Mouse (Mus musculus) heart, postnatal 10 days (tissue): Measurements from ENCODE around the gene Nmnat3. TPM values are rescaled to one million over a fixed set of nuclear protein-coding genes. Genes with fewer than 3 reads are reported as not detected.

ENCODE experiments used
- DNase-seq, 2 experiments: peaks; one replicate each; pipeline ENCODE4 v3.0.0; 2021
- intact Hi-C: fragments of 180-260 bp; cut with DNase I; formaldehyde crosslinking; loops from one replicate; pipeline ENCODE4 v1.15.1; 2025
- total RNA-seq, 2 experiments: library from RNA; stranded (reverse); gene quantifications; 2 replicates each; pipeline ENCODE4 v1.2.3; 2021

The Nmnat3 gene
- total RNA-seq, 2 experiments from 2014 or later = 11.2 to 12.8 TPM

DNA sequence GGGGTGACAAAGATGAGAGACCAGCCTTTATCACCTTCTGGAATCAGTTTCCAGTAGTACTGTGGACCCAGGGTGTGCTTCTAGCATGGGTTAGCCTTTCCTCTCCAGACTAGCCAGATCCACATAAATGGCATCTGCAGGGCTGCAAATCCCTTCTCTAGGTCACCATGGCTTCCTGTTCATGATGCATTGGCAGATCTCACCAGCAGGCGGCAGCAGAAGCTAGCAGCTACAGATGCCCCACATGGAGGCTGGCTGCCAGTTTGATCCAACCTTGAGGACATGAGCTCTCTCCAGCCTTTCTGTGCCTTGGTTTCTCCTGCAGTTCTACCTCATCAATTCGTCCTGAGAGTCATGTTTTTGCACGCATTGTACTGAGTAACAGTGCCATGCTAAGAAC, 121.9 kb downstream of the Nmnat3 start:
- intact Hi-C loops = loop anchor here (2.0 kb wide), 1 partner anchor 130 kb away; no protein-coding TSS in a partner anchor
- DNase-seq = peak; percentile 72 to 78

GRCm38 (mm10) chr9:98415427-98415826, 128.2 kb downstream of the Nmnat3 start:
- intact Hi-C loops = no loop called here

GRCm38 (mm10) chr9:98417919-98418318, 130.7 kb downstream of the Nmnat3 start:
- intact Hi-C loops = loop anchor here (1.0 kb wide), 1 partner anchor 120 kb away; no protein-coding TSS in a partner anchor
- peak; percentile 51 to 55 for DNase-seq

More at GRCm38 (mm10) chr9:98415427-98415826, 128.2 kb downstream of the Nmnat3 start:
- no peak for DNase-seq

DNA sequence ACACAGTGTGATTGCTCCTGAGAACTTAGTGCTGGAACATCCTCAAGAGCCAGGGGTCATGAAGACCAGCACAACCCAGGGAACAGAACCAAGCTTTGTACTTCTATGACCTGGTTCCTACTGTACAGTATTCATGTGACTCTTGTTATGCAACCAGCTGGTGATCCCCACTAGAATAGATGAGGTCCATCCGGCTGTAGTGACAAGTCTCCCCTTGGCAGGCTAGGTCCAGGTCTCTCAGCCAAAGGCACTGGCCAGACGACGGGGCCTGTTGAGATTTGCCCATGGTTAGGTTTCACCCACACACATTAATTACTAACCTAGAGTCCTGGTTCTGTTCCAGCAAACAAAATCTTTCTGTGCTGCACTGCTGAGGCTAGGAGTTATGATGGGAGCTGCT, 131.1 kb downstream of the Nmnat3 start:
- no peak for DNase-seq
- intact Hi-C loops = loop anchor here (1.0 kb wide), 1 partner anchor 120 kb away; no protein-coding TSS in a partner anchor

- intact Hi-C loops = no loop called here
- no peak for DNase-seq
Observed at GRCm38 (mm10) chr9:98420666-98421065, 133.4 kb downstream of the Nmnat3 start.

DNA sequence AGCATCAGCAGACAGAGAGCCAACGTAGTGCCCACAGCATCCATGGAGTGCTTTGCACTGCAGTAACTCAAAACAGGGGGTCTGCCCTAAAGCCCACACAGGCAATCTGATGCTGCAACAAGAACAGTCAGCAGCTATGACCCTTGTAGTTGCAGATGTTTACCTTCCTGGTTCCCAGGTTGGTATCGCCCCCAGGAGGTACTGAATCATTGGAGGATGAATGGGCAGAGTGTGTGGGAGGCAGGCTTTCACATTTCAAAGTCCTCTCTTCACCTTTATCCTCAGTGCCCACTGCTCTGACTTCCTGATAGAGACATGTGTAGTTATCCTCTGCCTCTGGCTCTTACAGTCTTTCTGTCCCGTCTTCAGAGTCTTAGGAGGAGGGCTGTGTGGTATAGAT, 134.7 kb downstream of the Nmnat3 start:
- intact Hi-C loops = no loop called here
- no peak for DNase-seq

DNA sequence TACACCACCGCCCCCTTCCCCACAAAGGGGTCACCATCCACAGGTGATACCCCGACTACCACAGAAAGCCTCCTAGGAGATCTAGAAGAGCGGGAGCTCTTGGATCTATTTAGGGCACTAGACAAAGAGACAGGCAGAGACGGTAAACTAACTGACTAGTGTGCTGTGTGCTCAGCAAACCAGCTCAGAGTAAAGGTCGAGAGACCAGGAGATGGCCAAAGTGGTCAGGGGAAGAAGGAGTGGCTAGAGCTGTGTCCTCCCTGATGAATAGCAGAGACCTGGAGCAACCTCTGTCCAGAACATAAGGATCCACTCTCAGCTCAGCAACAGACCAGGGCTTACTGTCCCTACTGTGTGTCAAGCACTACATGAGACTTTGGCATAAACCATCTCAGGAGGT, 135.4 kb downstream of the Nmnat3 start, which contains the start of gene Rbp1:
Gene Rbp1, plus strand, starts transcription at position 306 of the 400 bp plus-strand sequence.
- intact Hi-C loops = no loop called here
- no peak for DNase-seq

DNA sequence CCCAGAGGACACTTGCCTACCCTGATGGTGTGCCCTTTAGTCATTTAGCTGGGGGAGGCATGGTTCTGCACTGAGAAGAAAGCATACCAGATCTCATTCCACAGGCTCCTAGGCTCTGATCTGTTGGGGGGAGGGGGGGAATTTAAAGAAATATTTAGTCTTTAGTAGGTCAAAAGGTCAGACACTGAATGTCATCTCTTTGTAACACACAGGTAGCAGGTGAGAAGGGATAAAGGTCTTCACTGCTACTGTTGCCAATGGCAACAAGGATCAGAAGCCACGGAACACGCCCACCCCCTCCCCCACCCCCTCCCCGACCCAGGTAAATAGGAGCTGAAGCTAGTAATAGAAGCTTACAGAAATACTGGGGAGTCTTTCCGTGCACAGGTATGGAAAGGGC, 136.5 kb downstream of the Nmnat3 start:
- intact Hi-C loops = no loop called here
- DNase-seq = no peak

DNA sequence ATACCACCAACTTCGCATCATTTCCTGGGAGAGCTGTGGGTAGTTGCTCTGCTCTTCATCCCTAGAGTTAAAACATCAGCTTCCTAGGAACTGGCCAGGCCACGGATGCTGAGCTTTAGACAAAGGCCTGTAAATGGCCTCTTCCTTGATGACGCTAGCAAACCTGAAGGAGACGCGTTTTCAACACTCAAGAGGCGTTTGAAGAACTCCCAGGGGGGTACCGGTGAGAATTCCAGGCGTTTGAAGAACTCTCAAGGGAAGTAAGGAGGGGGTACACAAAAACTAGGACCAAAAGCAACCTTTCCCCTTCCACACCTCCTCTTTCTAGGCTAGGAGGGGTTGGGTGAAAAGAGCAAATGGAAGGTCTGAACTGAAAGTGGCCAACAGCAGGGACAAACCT, 137.1 kb downstream of the Nmnat3 start:
- no peak for DNase-seq
- intact Hi-C loops = no loop called here

DNA sequence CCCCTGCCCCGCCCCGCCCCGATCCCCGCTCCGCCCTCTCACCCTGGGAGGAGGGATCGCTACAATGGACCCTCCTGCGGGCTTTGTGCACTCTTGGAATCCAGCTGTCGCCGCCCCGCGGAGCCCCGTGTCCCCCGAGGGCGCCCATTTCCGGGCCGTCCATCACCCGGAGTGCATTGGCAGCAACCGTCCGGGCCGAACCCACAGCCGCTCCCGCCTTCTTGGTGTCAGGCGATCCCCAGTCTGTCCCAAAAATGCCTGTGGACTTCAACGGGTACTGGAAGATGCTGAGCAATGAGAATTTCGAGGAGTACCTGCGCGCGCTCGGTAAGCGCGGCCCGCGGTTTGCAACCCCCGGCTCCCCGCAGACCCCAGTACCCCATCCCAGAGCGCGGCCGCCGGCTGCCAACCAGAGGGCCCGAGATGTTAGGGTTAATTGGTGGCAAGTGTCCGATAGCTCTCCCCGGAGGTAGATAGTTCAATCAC, 137.5 kb downstream of the Nmnat3 start:
- DNase-seq = peak; percentile 54 to 69
- intact Hi-C loops = no loop called here

DNA sequence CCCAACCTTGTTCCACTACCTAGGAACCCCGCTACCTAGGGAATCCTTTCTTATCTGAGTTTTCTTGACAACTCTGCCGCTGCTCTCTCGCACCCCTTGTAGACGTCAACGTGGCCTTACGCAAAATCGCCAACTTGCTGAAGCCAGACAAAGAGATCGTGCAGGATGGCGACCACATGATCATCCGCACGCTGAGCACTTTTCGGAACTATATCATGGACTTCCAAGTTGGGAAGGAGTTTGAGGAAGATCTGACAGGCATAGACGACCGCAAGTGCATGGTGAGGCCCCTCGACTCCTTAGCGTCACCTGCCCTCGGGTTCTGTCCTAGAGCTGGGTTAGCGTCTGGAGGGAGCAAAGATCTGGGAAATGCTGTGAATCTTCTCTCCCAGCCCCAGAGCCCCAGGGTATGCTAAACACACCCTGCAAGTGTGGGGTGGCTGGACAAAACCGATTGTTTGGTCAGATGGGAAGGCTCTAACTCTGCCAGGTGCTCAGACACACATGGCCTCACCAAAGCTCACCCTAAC, 138.2 kb downstream of the Nmnat3 start:
- DNase-seq = no peak
- intact Hi-C loops = no loop called here

GRCm38 (mm10) chr9:98427906-98428517, 140.8 kb downstream of the Nmnat3 start:
- peak in 1 of 2 experiments; percentile 43 for DNase-seq
- intact Hi-C loops = no loop called here

DNA sequence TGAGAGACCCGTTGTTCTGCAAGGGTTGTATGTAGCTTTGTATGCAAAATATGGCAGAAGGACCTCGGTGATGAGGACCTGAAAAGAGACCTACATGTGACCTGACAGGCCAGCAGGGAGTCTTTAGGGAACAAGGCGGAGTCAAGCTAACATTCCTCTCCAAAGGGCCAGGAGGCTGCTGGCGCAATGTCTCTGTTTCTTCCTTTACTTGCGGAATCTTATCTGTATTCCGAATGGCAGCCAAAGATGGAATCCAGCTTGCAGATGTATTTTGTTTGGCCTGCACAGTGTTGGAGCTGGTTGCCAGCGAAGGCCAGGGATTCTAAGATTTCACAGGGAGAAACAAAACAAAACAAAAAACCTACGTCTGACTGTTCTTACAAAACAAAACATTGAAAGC, 141.5 kb downstream of the Nmnat3 start:
- DNase-seq = peak; percentile 78 to 84
- intact Hi-C loops = no loop called here

DNA sequence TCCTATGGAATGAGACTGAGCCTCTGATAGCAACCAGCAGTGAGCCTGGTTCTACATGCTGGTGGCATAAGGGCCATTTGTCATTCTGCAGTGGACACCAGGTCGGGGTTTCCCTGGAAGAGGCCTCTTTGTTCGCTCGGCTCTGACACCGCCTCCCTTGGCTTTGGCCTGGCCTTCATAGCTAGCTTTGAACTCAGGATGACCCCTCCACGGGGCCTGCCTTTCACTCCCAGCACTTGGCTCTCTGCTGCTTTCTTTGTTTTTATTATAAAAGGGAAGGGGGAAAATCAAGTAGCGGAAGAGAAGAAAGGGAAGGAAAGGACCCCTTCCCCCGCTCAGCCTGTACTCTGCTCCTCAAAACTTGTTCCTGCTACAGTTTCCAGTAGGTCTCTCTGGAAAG, 142.6 kb downstream of the Nmnat3 start:
- peak; percentile 56 to 58 for DNase-seq
- intact Hi-C loops = no loop called here

DNA sequence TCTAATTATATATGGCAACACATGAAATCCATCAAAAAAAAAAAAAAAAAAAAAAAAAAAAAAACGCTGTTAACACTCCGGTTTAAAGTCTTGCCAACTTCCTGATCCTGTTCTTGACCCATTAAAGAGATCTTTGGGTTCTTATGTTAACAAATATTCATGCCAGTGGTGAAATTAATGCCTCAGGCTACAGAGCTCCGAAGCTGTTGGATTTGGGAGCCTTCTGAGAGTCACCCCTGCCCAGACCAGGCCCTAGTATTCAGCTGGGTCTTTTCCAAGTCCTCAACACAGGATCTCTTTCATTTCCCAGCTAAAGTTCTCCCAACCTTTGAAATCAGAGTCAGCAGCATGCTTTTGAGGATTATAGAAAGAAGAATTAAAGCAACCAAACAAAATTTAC, 143.3 kb downstream of the Nmnat3 start:
- DNase-seq = no peak
- intact Hi-C loops = no loop called here

DNA sequence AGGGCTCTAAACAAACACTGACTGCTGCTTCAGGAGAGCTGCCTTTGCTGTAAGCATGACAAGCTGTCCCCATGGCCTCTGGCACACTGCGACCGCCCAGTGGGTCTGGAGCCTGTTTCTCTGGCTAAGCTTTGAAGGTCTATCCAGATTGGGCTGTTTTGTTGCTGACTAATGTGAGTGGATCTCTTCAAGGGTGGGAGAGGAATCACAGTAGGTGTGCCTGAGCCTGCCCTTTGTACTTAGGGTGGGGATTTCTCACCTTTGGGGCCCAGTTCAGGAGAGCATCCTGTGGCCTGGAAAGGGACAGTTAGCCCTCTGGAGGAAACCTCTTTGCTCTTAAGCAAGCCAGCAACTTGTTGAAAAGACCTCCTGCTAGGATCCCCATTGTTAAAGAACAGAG, 145.8 kb downstream of the Nmnat3 start:
- no peak for DNase-seq

GRCm38 (mm10) chr9:98433956-98434588, 146.8 kb downstream of the Nmnat3 start:
- intact Hi-C loops = no loop called here
- DNase-seq = no peak

More for the DNA sequence above, 145.8 kb downstream of the Nmnat3 start:
- intact Hi-C loops = no loop called here

DNA sequence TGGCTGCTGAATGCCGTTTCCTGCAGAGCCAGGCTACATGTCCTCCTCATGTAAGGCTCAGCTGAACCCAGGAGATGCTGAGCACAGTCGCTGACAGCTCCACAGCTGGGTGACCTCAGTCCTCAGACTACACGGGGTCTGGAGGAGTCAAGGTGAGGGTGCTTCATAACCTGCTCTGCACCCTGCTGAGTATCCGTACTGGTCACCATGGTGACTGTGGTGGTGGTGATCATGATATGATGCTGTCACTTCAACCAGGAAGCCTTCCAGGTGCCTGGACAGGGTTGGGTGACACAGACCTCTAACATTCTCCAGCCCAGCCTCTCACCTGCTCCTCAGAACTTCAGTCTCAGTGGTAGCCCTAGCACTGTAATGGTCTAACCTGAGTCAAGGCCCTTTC, 150.6 kb downstream of the Nmnat3 start:
- DNase-seq = no peak
- intact Hi-C loops = no loop called here

DNA sequence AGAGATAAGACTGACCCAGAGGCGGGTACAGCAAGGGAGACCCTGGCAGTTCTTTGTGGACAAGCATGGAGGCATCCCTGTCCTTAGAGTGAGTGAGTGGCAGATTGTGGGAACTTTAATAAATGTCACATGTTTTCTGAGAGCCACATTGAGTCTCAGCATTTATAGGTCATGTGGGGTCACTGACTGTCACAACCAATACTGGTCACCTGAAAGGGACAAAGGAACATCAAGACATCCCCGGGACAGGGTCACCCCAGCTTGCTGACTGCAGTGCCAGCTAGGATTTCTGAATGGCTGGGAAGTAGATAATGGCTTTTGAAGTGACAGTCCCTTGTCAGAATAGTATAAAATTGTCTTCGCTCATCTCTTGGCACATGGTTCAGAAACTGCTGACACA, 151.9 kb downstream of the Nmnat3 start:
- no peak for DNase-seq

DNA sequence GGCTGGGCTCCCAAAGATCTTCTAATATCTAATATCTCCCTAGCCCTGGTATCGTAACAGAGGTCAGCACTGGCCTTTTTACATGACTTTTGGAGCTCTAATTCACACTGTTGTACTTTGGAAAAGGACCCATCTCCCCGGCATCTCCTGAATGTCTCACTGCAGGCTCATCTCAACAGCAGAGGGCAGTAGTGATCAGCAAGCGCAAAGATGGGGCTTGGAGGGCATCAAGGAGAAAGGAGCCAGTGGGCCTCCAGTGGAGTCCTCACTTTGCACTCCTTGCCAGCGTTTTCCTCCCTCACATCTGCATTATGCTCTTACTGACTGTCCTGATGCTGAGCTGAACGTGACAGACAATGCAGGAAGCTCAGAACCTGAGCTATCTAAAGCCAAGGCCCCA, 155.4 kb downstream of the Nmnat3 start:
- DNase-seq = peak in 1 of 2 experiments; percentile 62
- intact Hi-C loops = loop anchor here (1.0 kb wide), 1 partner anchor 96 kb away; no protein-coding TSS in a partner anchor

More for the DNA sequence above, 151.9 kb downstream of the Nmnat3 start:
- intact Hi-C loops = no loop called here

DNA sequence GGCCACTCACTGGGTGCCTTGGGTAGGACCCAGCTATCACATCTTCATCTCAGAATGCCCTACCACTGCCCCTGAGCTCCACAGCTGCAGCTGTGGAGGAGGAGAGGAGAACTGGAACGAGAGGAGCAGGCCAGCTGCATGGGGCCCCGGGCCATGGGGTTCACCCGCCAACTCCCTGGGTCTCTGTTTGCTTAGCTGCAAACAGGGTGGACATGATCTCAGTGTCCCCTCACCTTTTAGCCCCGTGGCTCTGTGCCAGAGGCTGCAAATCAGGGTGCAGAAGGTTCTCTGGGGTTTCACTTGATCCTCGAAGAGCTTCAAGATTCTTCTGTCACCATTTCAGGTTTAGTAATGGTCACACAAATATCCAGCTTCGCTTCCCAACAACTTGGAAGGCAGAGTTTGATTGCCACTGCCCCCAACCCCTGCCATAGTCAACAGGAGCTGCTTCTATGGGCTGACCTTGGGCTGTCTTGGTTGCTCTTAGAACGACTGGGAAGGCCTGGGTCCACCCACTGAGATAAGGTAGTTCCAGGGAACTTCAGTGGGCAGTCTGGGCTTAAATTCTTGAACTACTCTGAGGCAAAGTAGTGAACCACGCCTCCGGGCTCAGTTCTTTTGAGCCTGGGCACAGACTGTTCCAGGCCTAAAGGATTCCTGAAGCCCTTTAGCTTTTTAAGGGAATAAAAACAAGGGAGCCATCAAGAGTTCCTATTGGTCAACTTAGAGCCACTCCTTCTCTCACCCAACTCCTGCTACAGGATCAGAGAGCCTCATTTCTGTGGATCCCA, 158.3 kb downstream of the Nmnat3 start:
- intact Hi-C loops = loop anchor here (5.0 kb wide), 1 partner anchor 52 kb away; no protein-coding TSS in a partner anchor
- DNase-seq = no peak
